Mouse (Mus musculus) central nervous system, embryonic 11.5 days (tissue): Measurements from ENCODE around the gene Cuedc2. TPM values are rescaled to one million over a fixed set of nuclear protein-coding genes. Genes with fewer than 3 reads are reported as not detected.

Experiments
- polyA plus RNA-seq: library from polyadenylated mRNA; depleted of rRNA; stranded (reverse); fragments of >200 nt; gene quantifications from 2 replicates; pipeline ENCODE4 v1.2.3, GENCODE M21; 2012; rRNA removed

The Cuedc2 gene
- polyA plus RNA-seq = 139 and 148 TPM in 2 replicates

GRCm38 (mm10) chr19:46338331-46338936, at the start of gene Cuedc2:
Gene Cuedc2, minus strand, starts transcription at chr19:46338702.

GRCm38 (mm10) chr19:46350168-46350932, 11.8 kb upstream of the Cuedc2 start, which contains the start of gene 2310034G01Rik:
Gene 2310034G01Rik, minus strand, starts transcription at chr19:46350302.

DNA sequence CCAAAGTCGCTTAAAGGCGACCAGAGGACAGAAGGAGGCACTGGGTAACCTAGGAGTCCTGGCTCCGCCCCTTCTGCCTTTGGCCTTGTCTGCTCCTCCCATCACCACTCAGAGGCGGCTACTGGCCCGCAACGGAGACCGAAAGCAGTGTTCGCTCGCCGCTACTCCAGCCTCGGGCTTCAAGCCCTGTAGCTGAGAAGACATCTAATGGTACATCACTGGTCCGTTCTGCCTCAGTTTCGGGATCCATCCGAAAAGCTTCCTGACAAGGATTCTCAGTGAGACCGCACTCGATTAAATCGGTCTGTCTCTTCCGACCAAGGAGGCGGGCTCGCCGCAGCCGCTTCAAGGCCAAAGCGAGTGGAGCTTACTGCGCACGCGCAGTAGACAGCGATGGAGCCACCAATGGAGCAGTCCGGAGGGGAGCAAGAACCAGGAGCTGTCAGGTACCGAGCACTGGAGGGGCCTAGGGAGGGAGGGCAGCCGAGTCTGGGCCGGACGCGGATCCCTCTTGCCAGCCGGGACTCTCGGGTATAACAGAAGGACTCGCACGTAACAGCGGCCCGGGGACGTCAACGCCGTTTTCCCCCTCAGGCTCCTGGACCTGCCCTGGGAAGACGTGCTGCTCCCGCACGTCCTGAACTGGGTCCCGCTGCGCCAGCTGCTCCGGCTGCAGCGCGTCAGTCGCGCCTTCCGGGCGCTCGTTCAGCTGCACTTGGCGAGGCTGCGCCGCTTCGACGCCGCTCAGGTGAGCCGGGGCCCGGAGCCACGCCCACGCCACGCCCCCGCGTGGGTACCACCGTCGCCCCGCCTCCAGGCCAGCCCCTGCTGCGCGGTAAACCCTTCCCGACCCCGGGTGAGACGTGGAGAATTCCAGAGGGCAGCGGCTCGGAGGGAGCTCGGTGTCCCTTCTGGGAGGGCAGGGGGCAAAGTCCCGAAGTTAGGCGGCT, 10.1 kb downstream of the Cuedc2 start, which contains the start of gene Fbxl15:
Fbxl15 (plus strand) TSS at position 104 of the 950 bp plus-strand sequence.

DNA sequence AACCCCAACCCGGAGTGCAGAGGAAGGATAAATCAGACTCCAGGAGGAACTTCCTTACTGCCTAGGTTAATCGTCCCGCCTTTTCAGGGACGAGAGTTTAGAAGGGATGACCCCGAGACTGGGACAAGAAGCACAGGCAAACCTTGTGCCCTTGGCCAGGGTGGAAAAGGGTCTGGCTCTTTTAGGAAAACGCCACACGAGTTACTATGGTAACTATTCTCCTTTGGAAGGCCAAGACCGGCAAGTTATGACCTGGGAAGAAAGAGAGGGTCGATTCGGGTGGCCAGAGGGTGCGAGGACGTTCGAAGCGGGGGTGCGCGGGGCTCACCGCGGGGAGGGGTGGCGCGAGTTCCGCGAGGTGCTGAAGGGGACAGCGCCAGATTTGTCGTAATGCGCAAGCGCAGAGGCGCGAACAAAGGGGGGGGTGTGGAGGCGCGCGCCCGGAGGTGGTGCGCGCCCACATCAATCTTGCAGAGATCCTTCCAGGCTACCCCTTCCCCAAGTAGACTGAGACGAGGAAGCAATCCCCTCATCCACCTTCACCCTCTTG, 11.7 kb downstream of the Cuedc2 start, which contains the start of gene Psd:
Psd (minus strand) TSS at position 401 of the 550 bp plus-strand sequence.

GRCm38 (mm10) chr19:46304216-46304841, 34.2 kb downstream of the Cuedc2 start, which contains the start of gene Nfkb2:
Gene Nfkb2, plus strand, starts transcription at chr19:46304320.

Other genes with a start within 250 kb of the Cuedc2 start
- gene Elovl3, start 206.8 kb downstream of the Cuedc2 start, polyA plus RNA-seq = 0.02 TPM in 1 of 2 replicates, not detected in the other
- 0.10 and 3.8 TPM in 2 replicates for gene Pitx3, start 190.4 kb downstream of the Cuedc2 start, polyA plus RNA-seq
- gene Gbf1, start 186.2 kb downstream of the Cuedc2 start, polyA plus RNA-seq = 46.2 and 54.9 TPM in 2 replicates
- 7.1 and 9.4 TPM in 2 replicates for gene Nfkb2, start 34.4 kb downstream of the Cuedc2 start, polyA plus RNA-seq
- 23.7 and 27.8 TPM in 2 replicates for gene Psd, start 11.5 kb downstream of the Cuedc2 start, polyA plus RNA-seq
- 13.4 and 19.5 TPM in 2 replicates for gene Fbxl15, start 10.5 kb downstream of the Cuedc2 start, polyA plus RNA-seq
- 6.8 and 7.2 TPM in 2 replicates for gene Mfsd13a, start 2.4 kb upstream of the Cuedc2 start, polyA plus RNA-seq
- gene 2310034G01Rik, start 11.6 kb upstream of the Cuedc2 start, polyA plus RNA-seq = 1.2 TPM in 2 replicates
- gene Actr1a, start 57.0 kb upstream of the Cuedc2 start, polyA plus RNA-seq = 126 and 144 TPM in 2 replicates
- 22.2 and 29.3 TPM in 2 replicates for gene Sufu, start 58.2 kb upstream of the Cuedc2 start, polyA plus RNA-seq
- gene Trim8, start 163.0 kb upstream of the Cuedc2 start, polyA plus RNA-seq = 36.9 and 46.9 TPM in 2 replicates
- gene Arl3, start 234.5 kb upstream of the Cuedc2 start, polyA plus RNA-seq = 165 and 172 TPM in 2 replicates
- 11.7 and 16.0 TPM in 2 replicates for gene Sfxn2, start 234.7 kb upstream of the Cuedc2 start, polyA plus RNA-seq